Mouse (Mus musculus) midbrain, embryonic 15.5 days (tissue): ENCODE results near the gene Ccdc141. TPM values are rescaled to one million over a fixed set of nuclear protein-coding genes. Genes with fewer than 3 reads are reported as not detected.

Experiments used
- ATAC-seq: fragments of 200-750 bp; cut with Nextera tagmentation; replicated peaks from 2 replicates; pipeline ENCODE4 v1.8.0; 2017; ENCODE audit warnings: moderate TSS enrichment
- H3K27ac ChIP-seq: fragments of 300-500 bp; sonication (generic); 2 replicates; pipeline ENCODE4 v1.5.1; 2015; ENCODE audit warnings: mild to moderate bottlenecking, inconsistent platforms
- H3K27me3 ChIP-seq: fragments of 300-500 bp; sonication (generic); replicated peaks from 2 replicates; pipeline ENCODE4 v1.6.1; 2015; ENCODE audit warnings: inconsistent platforms
- H3K36me3 ChIP-seq: fragments of 300-500 bp; sonication (generic); replicated peaks from 2 replicates; pipeline ENCODE4 v1.6.1; 2015; ENCODE audit warnings: inconsistent platforms
- H3K4me1 ChIP-seq: fragments of 300-500 bp; sonication (generic); 2 replicates; pipeline ENCODE4 v1.6.1; 2015; ENCODE audit warnings: inconsistent platforms
- H3K4me2 ChIP-seq: fragments of 300-500 bp; sonication (generic); 2 replicates; pipeline ENCODE4 v1.6.1; 2015; ENCODE audit warnings: inconsistent platforms, mild to moderate bottlenecking, moderate library complexity
- H3K4me3 ChIP-seq: fragments of 300-500 bp; sonication (generic); 2 replicates; pipeline ENCODE4 v1.5.1; 2015; ENCODE audit warnings: mild to moderate bottlenecking, inconsistent platforms
- H3K9ac ChIP-seq: fragments of 300-500 bp; sonication (generic); 2 replicates; pipeline ENCODE4 v1.6.1; 2015; ENCODE audit warnings: mild to moderate bottlenecking, inconsistent platforms
- H3K9me3 ChIP-seq: fragments of 300-500 bp; sonication (generic); 2 replicates; pipeline ENCODE4 v1.6.1; 2016; ENCODE audit warnings: inconsistent platforms
- WGBS: fragments of 180-500 bp; shearing (Covaris S2); methylation state at CpG from one replicate; pipeline ENCODE4 v1.1.7; 2015; ENCODE audit warnings: mixed read lengths; 5-methylcytosine and 5-hydroxymethylcytosine counted together
- polyA plus RNA-seq: library from polyadenylated mRNA; unstranded; fragments of >200 nt; fragmentation: Nextera tagmentation; extraction: Ambion mirVana; gene quantifications from 2 replicates; pipeline ENCODE4 v1.2.1, GENCODE M21; 2015

The Ccdc141 gene
- polyA plus RNA-seq, 1 experiment from 2014 or later: 8.4 TPM

- H3K4me2 ChIP-seq: no peak overlapping the region
- no peak overlapping the region for H3K27ac ChIP-seq
- peaks cover 18% of the 10 kb centered on the region for H3K36me3 ChIP-seq
- H3K9ac ChIP-seq: no peak overlapping the region
- no peaks in the 10 kb centered on the region for H3K4me1 ChIP-seq
- WGBS: 94% methylated on average over 7 of the region's 7 CpGs
- ATAC-seq: no peak
- no peak overlapping the region for H3K4me3 ChIP-seq
- no peaks in the 10 kb centered on the region for H3K9me3 ChIP-seq
- no peaks in the 10 kb centered on the region for H3K27me3 ChIP-seq
These were observed 19.2 kb upstream of the Ccdc141 start for GRCm38 (mm10) chr2:77189671-77190070.

GRCm38 (mm10) chr2:77187501-77187900 lies 17.1 kb upstream of the Ccdc141 start:
- no peaks in the 10 kb centered on the region for H3K9me3 ChIP-seq
- H3K4me1 ChIP-seq: no peaks in the 10 kb centered on the region
- H3K27me3 ChIP-seq: no peaks in the 10 kb centered on the region
- no peak overlapping the region for H3K9ac ChIP-seq
- 89% methylated on average over 3 of the region's 3 CpGs for WGBS
- H3K4me2 ChIP-seq: no peak overlapping the region
- ATAC-seq: no peak
- H3K4me3 ChIP-seq: no peak overlapping the region
- peaks cover 18% of the 10 kb centered on the region for H3K36me3 ChIP-seq
- H3K27ac ChIP-seq: no peak overlapping the region

- no peak overlapping the region for H3K4me3 ChIP-seq
- 56% methylated on average over 8 of the region's 8 CpGs for WGBS
- no peak for ATAC-seq
These were observed 16.5 kb upstream of the Ccdc141 start for GRCm38 (mm10) chr2:77186912-77187311.

GRCm38 (mm10) chr2:77184049-77184571 lies 13.7 kb upstream of the Ccdc141 start:
- H3K9ac ChIP-seq: no peak overlapping the region
- no peak overlapping the region for H3K27ac ChIP-seq
- no peak overlapping the region for H3K4me2 ChIP-seq
- H3K36me3 ChIP-seq: peaks cover 5% of the 10 kb centered on the region; the same call in 1 of the 2 replicates
- WGBS: 51% methylated on average over 8 of the region's 8 CpGs
- no peaks in the 10 kb centered on the region for H3K27me3 ChIP-seq
- H3K4me1 ChIP-seq: no peaks in the 10 kb centered on the region
- H3K4me3 ChIP-seq: no peak overlapping the region
- no peak; the same call in 1 of the 2 replicates for ATAC-seq
- no peaks in the 10 kb centered on the region for H3K9me3 ChIP-seq

More at GRCm38 (mm10) chr2:77186912-77187311, 16.5 kb upstream of the Ccdc141 start:
- Histone ChIP-seq H3K27me3 (no peaks in the 10 kb centered on the region), H3K27ac (no peak overlapping the region), H3K9me3 (no peaks in the 10 kb centered on the region), H3K4me1 (no peaks in the 10 kb centered on the region), H3K4me2 (no peak overlapping the region), H3K36me3 (peaks cover 18% of the 10 kb centered on the region), H3K9ac (no peak overlapping the region)

- Histone ChIP-seq H3K36me3 (peaks cover 5% of the 10 kb centered on the region; the same call in 1 of the 2 replicates), H3K4me1 (no peaks in the 10 kb centered on the region), H3K27ac (no peak overlapping the region), H3K27me3 (no peaks in the 10 kb centered on the region), H3K9me3 (no peaks in the 10 kb centered on the region), H3K4me3 (no peak overlapping the region), H3K4me2 (no peak overlapping the region), H3K9ac (no peak overlapping the region)
- no peak; the same call in 1 of the 2 replicates for ATAC-seq
- 91% methylated on average over 2 of the region's 2 CpGs for WGBS
These were observed 13.2 kb upstream of the Ccdc141 start for GRCm38 (mm10) chr2:77183646-77184045.

- Histone ChIP-seq H3K9ac (no peak overlapping the region), H3K4me1 (no peaks in the 10 kb centered on the region), H3K27ac (no peak overlapping the region), H3K4me2 (no peak overlapping the region), H3K4me3 (no peak overlapping the region), H3K36me3 (peaks cover 5% of the 10 kb centered on the region; the same call in 1 of the 2 replicates), H3K27me3 (no peaks in the 10 kb centered on the region), H3K9me3 (no peaks in the 10 kb centered on the region)
- WGBS: 78% methylated on average over 6 of the region's 6 CpGs
- ATAC-seq: no peak
These were observed 12.6 kb upstream of the Ccdc141 start for GRCm38 (mm10) chr2:77182996-77183380.

- WGBS: 89% methylated on average over 4 of the region's 4 CpGs
- no peak for ATAC-seq
- H3K4me3 ChIP-seq: no peak overlapping the region
- H3K27ac ChIP-seq: no peak overlapping the region
- no peak overlapping the region for H3K9ac ChIP-seq
- H3K9me3 ChIP-seq: no peaks in the 10 kb centered on the region
- no peaks in the 10 kb centered on the region for H3K4me1 ChIP-seq
- 0 out of 2 replicates have a peak, but pooled peaks cover 5% of the 10 kb centered on the region for H3K36me3 ChIP-seq
- H3K27me3 ChIP-seq: no peaks in the 10 kb centered on the region
- no peak overlapping the region for H3K4me2 ChIP-seq
These were observed 12.0 kb upstream of the Ccdc141 start for GRCm38 (mm10) chr2:77182271-77182995.

GRCm38 (mm10) chr2:77177472-77177871 lies 7.0 kb upstream of the Ccdc141 start:
- WGBS: 88% methylated on average over 2 of the region's 2 CpGs
- ATAC-seq: no peak

GRCm38 (mm10) chr2:77176413-77176812 lies 6.0 kb upstream of the Ccdc141 start:
- H3K4me3 ChIP-seq: no peak overlapping the region
- peaks cover 24% of the 10 kb centered on the region for H3K4me1 ChIP-seq
- no peaks in the 10 kb centered on the region for H3K36me3 ChIP-seq
- no peak for ATAC-seq
- no peak overlapping the region for H3K9ac ChIP-seq
- no peaks in the 10 kb centered on the region for H3K27me3 ChIP-seq
- WGBS: 58% methylated on average over 10 of the region's 10 CpGs
- H3K27ac ChIP-seq: no peak overlapping the region
- no peak overlapping the region for H3K4me2 ChIP-seq
- no peaks in the 10 kb centered on the region for H3K9me3 ChIP-seq

More at GRCm38 (mm10) chr2:77177472-77177871, 7.0 kb upstream of the Ccdc141 start:
- Histone ChIP-seq H3K27me3 (no peaks in the 10 kb centered on the region), H3K4me1 (peaks cover 13% of the 10 kb centered on the region), H3K27ac (no peak overlapping the region), H3K9ac (no peak overlapping the region), H3K4me3 (no peak overlapping the region), H3K36me3 (no peaks in the 10 kb centered on the region), H3K4me2 (no peak overlapping the region), H3K9me3 (no peaks in the 10 kb centered on the region)

- H3K9me3 ChIP-seq: no peaks in the 10 kb centered on the region
- no peak overlapping the region for H3K4me2 ChIP-seq
- peaks cover 34% of the 10 kb centered on the region for H3K4me1 ChIP-seq
- H3K36me3 ChIP-seq: no peaks in the 10 kb centered on the region
- no peak overlapping the region for H3K27ac ChIP-seq
- WGBS: 66% methylated on average over 7 of the region's 7 CpGs
- no peaks in the 10 kb centered on the region for H3K27me3 ChIP-seq
- H3K4me3 ChIP-seq: no peak overlapping the region
- H3K9ac ChIP-seq: no peak overlapping the region
- ATAC-seq: no peak
These were observed 5.0 kb upstream of the Ccdc141 start for GRCm38 (mm10) chr2:77175411-77175810.

GRCm38 (mm10) chr2:77174313-77174712 lies 3.9 kb upstream of the Ccdc141 start:
- H3K27me3 ChIP-seq: no peaks in the 10 kb centered on the region
- H3K4me1 ChIP-seq: peaks cover 42% of the 10 kb centered on the region
- H3K9ac ChIP-seq: no peak overlapping the region
- H3K27ac ChIP-seq: 0 out of 2 replicates have a peak overlapping the region, but pooled peaks have one; percentile 15
- H3K9me3 ChIP-seq: no peaks in the 10 kb centered on the region
- H3K4me3 ChIP-seq: no peak overlapping the region
- H3K4me2 ChIP-seq: no peak overlapping the region
- WGBS: 61% methylated on average over 2 of the region's 2 CpGs
- H3K36me3 ChIP-seq: no peaks in the 10 kb centered on the region
- no peak for ATAC-seq

GRCm38 (mm10) chr2:77173821-77174220 lies 3.4 kb upstream of the Ccdc141 start:
- no peak overlapping the region for H3K9ac ChIP-seq
- no peaks in the 10 kb centered on the region for H3K36me3 ChIP-seq
- no peak overlapping the region for H3K4me3 ChIP-seq
- whole genome bisulfite sequencing: 91% methylated on average over 6 of the region's 6 CpGs
- H3K27ac ChIP-seq: 0 out of 2 replicates have a peak overlapping the region, but pooled peaks have one; percentile 15
- no peak for ATAC-seq
- no peak overlapping the region for H3K4me2 ChIP-seq
- H3K4me1 ChIP-seq: peaks cover 42% of the 10 kb centered on the region
- H3K9me3 ChIP-seq: no peaks in the 10 kb centered on the region
- no peaks in the 10 kb centered on the region for H3K27me3 ChIP-seq

- H3K27ac ChIP-seq: no peak overlapping the region
- 39% methylated on average over 6 of the region's 6 CpGs for WGBS
- no peak overlapping the region for H3K9ac ChIP-seq
- no peak overlapping the region for H3K4me2 ChIP-seq
- no peaks in the 10 kb centered on the region for H3K9me3 ChIP-seq
- H3K36me3 ChIP-seq: no peaks in the 10 kb centered on the region
- ATAC-seq: no peak
- H3K4me3 ChIP-seq: no peak overlapping the region
- peaks cover 42% of the 10 kb centered on the region for H3K4me1 ChIP-seq
- no peaks in the 10 kb centered on the region for H3K27me3 ChIP-seq
These were observed 2.9 kb upstream of the Ccdc141 start for GRCm38 (mm10) chr2:77173366-77173765.
